Mouse (Mus musculus) stomach, embryonic 14.5 days (tissue): ENCODE measurements around the gene Atg4b. TPM values are rescaled to one million over a fixed set of nuclear protein-coding genes. Genes with fewer than 3 reads are reported as not detected.

Experiments
- ATAC-seq: fragments of 200-750 bp; cut with Nextera tagmentation; 2 replicates; pipeline ENCODE4 v1.8.0; 2017; ENCODE audit warnings: low read depth, moderate TSS enrichment; ENCODE audit not compliant: insufficient number of reproducible peaks, insufficient read depth, low FRiP score
- H3K27ac ChIP-seq: fragments of 300-500 bp; sonication (generic); 2 replicates; pipeline ENCODE4 v1.5.1; 2014; ENCODE audit warnings: mild to moderate bottlenecking, low read length, moderate library complexity, mixed read lengths
- H3K27me3 ChIP-seq: fragments of 300-500 bp; sonication (generic); 2 replicates; pipeline ENCODE4 v1.6.1; 2014; ENCODE audit warnings: low read length, control low read depth, mixed read lengths; ENCODE audit not compliant: control insufficient read depth, insufficient read depth
- H3K36me3 ChIP-seq: fragments of 300-500 bp; sonication (generic); 2 replicates; pipeline ENCODE4 v1.6.1; 2014; ENCODE audit warnings: mild to moderate bottlenecking, control low read depth, low read length, moderate library complexity, mixed read lengths; ENCODE audit not compliant: control insufficient read depth, insufficient read depth
- H3K4me1 ChIP-seq: fragments of 300-500 bp; sonication (generic); 2 replicates; pipeline ENCODE4 v1.6.1; 2014; ENCODE audit warnings: low read length, control low read depth, mixed read lengths; ENCODE audit not compliant: control insufficient read depth, insufficient read depth
- H3K4me2 ChIP-seq: fragments of 300-500 bp; sonication (generic); replicated peaks from 2 replicates; pipeline ENCODE4 v1.6.1; 2014; ENCODE audit warnings: low read depth, low read length, control low read depth
- H3K4me3 ChIP-seq: fragments of 300-500 bp; sonication (generic); 2 replicates; pipeline ENCODE4 v1.5.1; 2014; ENCODE audit warnings: low read depth, low read length, control low read depth
- H3K9ac ChIP-seq: fragments of 300-500 bp; sonication (generic); replicated peaks from 2 replicates; pipeline ENCODE4 v1.6.1; 2014; ENCODE audit warnings: low read depth, mild to moderate bottlenecking, control low read depth, low read length, moderate library complexity, mixed read lengths
- H3K9me3 ChIP-seq: fragments of 300-500 bp; sonication (generic); 2 replicates; pipeline ENCODE4 v1.6.1; 2016; ENCODE audit warnings: low read depth, low read length, control low read depth; ENCODE audit not compliant: control insufficient read depth
- WGBS: fragments of 180-500 bp; shearing (Covaris S2); extraction: QIAGEN DNeasy Blood & Tissue Kit; methylation state at CpG from one replicate; pipeline ENCODE4 v1.1.7; 2014; 5-methylcytosine and 5-hydroxymethylcytosine counted together
- polyA plus RNA-seq: library from polyadenylated mRNA; unstranded; fragments of >200 nt; fragmentation: Nextera tagmentation; extraction: Ambion mirVana; gene quantifications from 2 replicates; pipeline ENCODE4 v1.2.1, GENCODE M21; 2014

The Atg4b gene
- 91.6 and 100 TPM in 2 replicates for polyA plus RNA-seq

DNA sequence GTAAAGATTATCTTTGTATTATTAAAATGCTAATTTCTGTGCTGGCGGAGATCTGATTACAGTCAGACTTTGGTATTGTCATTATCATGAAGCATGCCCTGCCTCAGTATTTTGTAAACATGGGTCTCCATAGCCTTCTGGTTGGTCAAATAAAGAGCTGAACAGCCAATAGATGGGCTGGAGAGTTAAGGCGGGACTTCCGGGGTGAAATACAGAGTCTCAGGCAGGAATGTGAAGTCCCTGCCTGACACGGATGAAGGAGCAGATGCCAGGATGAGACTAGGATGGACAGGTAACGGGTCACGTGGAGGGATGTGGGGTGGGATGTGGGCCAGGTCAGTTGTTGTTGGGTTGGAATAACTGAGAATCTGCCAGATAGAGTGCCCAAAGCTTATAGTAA is at the start of gene Atg4b:
Gene Atg4b, plus strand, starts transcription at position 211 of the 400 bp plus-strand sequence.
- Histone ChIP-seq H3K9ac (no peak within 1 kb of the TSS), H3K4me3 (no peak within 1 kb of the TSS), H3K27me3 (no peaks in the 10 kb centered on the region), H3K4me1 (peaks cover 6% of the 10 kb centered on the region; the same call in 1 of the 2 replicates), H3K36me3 (peaks cover 18% of the 10 kb centered on the region), H3K27ac (no peak within 1 kb of the TSS), H3K4me2 (no peak within 1 kb of the TSS), H3K9me3 (no peaks in the 10 kb centered on the region)
- ATAC-seq: no peak
- 85% methylated on average over 6 of the region's 6 CpGs for WGBS

GRCm38 (mm10) chr1:93702106-93702505 is 49.2 kb upstream of the Atg4b start:
- no peak for ATAC-seq
- Histone ChIP-seq H3K4me3 (no peak overlapping the region), H3K4me2 (no peak overlapping the region), H3K27me3 (no peaks in the 10 kb centered on the region), H3K4me1 (no peaks in the 10 kb centered on the region), H3K27ac (no peak overlapping the region), H3K36me3 (peaks cover 19% of the 10 kb centered on the region; the same call in 1 of the 2 replicates), H3K9ac (no peak overlapping the region), H3K9me3 (no peaks in the 10 kb centered on the region)
- 89% methylated on average over 1 of the region's 1 CpGs for WGBS

GRCm38 (mm10) chr1:93703472-93704048 is 47.7 kb upstream of the Atg4b start:
- no peaks in the 10 kb centered on the region for H3K4me1 ChIP-seq
- no peaks in the 10 kb centered on the region for H3K9me3 ChIP-seq
- no peak overlapping the region for H3K27ac ChIP-seq
- H3K27me3 ChIP-seq: no peaks in the 10 kb centered on the region
- H3K4me3 ChIP-seq: no peak overlapping the region
- peaks cover 19% of the 10 kb centered on the region; the same call in 1 of the 2 replicates for H3K36me3 ChIP-seq
- H3K4me2 ChIP-seq: no peak overlapping the region
- 81% methylated on average over 10 of the region's 10 CpGs for WGBS
- no peak overlapping the region for H3K9ac ChIP-seq
- peak; percentile 57; the same call in 1 of the 2 replicates for ATAC-seq

DNA sequence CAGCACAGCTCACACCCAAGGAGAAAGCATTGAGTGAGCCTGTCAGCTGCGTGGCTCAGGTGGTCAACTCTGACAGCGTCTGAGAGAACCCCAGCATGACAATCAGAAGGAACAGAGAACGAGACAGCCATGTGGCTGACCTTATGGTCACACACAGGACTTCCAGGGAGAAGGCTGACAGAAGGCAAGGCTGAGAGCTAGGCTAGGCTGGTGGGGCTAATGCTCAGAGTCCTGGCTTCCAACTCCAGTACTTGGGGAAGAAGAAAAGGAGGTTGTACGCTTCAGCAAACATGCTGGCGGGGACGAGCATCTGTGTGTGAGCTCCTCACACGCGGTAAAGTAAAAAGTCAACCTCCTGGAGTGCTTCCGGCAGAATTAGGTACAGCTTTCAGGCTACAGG is 47.0 kb upstream of the Atg4b start:
- Histone ChIP-seq H3K27ac (no peak overlapping the region), H3K4me2 (no peak overlapping the region), H3K9me3 (no peaks in the 10 kb centered on the region), H3K36me3 (peaks cover 19% of the 10 kb centered on the region; the same call in 1 of the 2 replicates), H3K4me1 (no peaks in the 10 kb centered on the region), H3K4me3 (no peak overlapping the region), H3K9ac (no peak overlapping the region), H3K27me3 (no peaks in the 10 kb centered on the region)
- 87% methylated on average over 9 of the region's 9 CpGs for WGBS
- no peak for ATAC-seq

GRCm38 (mm10) chr1:93705389-93705788 is 45.9 kb upstream of the Atg4b start:
- no peak overlapping the region; the same call in 1 of the 2 replicates for H3K27ac ChIP-seq
- H3K27me3 ChIP-seq: no peaks in the 10 kb centered on the region
- H3K9ac ChIP-seq: no peak overlapping the region
- peaks cover 19% of the 10 kb centered on the region; the same call in 1 of the 2 replicates for H3K36me3 ChIP-seq
- H3K4me1 ChIP-seq: no peaks in the 10 kb centered on the region
- ATAC-seq: peak; percentile 82
- WGBS: 66% methylated on average over 3 of the region's 3 CpGs
- no peak overlapping the region for H3K4me3 ChIP-seq
- H3K4me2 ChIP-seq: no peak overlapping the region
- no peaks in the 10 kb centered on the region for H3K9me3 ChIP-seq

DNA sequence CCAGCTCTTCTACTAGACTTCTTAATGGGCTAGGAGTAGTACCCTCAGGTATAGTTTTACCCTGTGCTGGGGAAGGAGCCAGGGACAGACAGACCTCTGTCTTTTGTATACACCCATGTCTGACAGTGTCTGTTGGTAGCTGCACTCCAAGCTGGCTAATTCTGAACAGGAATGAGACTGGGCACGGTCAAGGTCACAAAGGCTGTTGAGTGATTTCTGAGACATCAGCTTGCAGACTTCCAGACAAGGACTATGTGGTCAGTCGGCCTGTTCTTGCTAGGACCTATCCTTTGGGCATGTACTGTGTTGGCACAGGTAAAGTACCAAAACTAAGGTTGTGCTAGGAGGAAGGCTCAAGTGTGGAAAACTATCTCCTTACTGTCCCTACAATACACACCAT is 35.1 kb upstream of the Atg4b start:
- Histone ChIP-seq H3K36me3 (peaks cover 15% of the 10 kb centered on the region; the same call in 1 of the 2 replicates), H3K27me3 (no peaks in the 10 kb centered on the region), H3K27ac (no peak overlapping the region), H3K9ac (no peak overlapping the region), H3K4me3 (no peak overlapping the region), H3K4me1 (no peaks in the 10 kb centered on the region), H3K9me3 (no peaks in the 10 kb centered on the region), H3K4me2 (no peak overlapping the region)
- 86% methylated on average over 2 of the region's 2 CpGs for WGBS
- ATAC-seq: no peak

- Histone ChIP-seq H3K4me3 (no peak overlapping the region), H3K27ac (no peak overlapping the region), H3K4me1 (no peaks in the 10 kb centered on the region), H3K9ac (no peak overlapping the region), H3K36me3 (peaks cover 4% of the 10 kb centered on the region; the same call in 1 of the 2 replicates), H3K9me3 (no peaks in the 10 kb centered on the region), H3K4me2 (no peak overlapping the region), H3K27me3 (no peaks in the 10 kb centered on the region)
- no peak for ATAC-seq
- WGBS: 70% methylated on average over 7 of the region's 7 CpGs
Measured at GRCm38 (mm10) chr1:93721557-93721956, 29.7 kb upstream of the Atg4b start.

- no peak overlapping the region for H3K27ac ChIP-seq
- H3K27me3 ChIP-seq: no peaks in the 10 kb centered on the region
- WGBS: 74% methylated on average over 3 of the region's 3 CpGs
- no peak overlapping the region for H3K4me2 ChIP-seq
- H3K9ac ChIP-seq: no peak overlapping the region
- H3K36me3 ChIP-seq: peaks cover 4% of the 10 kb centered on the region; the same call in 1 of the 2 replicates
- ATAC-seq: no peak
- no peaks in the 10 kb centered on the region for H3K9me3 ChIP-seq
- H3K4me3 ChIP-seq: no peak overlapping the region
- no peaks in the 10 kb centered on the region for H3K4me1 ChIP-seq
Measured at GRCm38 (mm10) chr1:93724623-93725022, 26.7 kb upstream of the Atg4b start.

DNA sequence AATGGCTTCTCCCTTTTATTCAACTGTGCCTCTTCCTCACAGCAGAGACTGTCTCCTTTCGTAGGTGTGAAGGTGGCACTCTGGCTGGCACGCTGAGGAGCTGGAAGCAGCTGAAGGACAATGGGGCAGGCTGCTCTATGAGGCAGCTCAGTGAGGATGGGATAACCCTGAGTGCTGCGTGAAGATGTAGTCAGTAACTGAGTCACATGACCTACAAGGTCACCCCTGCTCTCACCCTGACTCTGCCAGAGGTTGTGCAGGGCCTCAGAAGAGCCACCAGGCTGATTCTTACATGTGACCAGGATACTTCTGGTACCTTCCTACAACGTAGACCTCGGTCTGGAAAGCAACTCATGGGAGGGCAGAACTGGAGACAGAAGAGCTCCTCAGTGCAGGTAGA is 25.6 kb upstream of the Atg4b start:
- Histone ChIP-seq H3K27me3 (no peaks in the 10 kb centered on the region), H3K4me3 (no peak overlapping the region), H3K36me3 (peaks cover 4% of the 10 kb centered on the region; the same call in 1 of the 2 replicates), H3K27ac (no peak overlapping the region), H3K9me3 (no peaks in the 10 kb centered on the region), H3K9ac (no peak overlapping the region), H3K4me2 (no peak overlapping the region), H3K4me1 (no peaks in the 10 kb centered on the region)
- WGBS: 91% methylated on average over 5 of the region's 5 CpGs
- ATAC-seq: no peak
